Mouse (Mus musculus): ENCODE measurements at regions not wholly inside any gene's neighbourhood (a gene's known extent, or its start where the extent isn't known, plus 50 kb on each side); places are given as distances from the start of the nearest gene placed in this dataset.

DNA sequence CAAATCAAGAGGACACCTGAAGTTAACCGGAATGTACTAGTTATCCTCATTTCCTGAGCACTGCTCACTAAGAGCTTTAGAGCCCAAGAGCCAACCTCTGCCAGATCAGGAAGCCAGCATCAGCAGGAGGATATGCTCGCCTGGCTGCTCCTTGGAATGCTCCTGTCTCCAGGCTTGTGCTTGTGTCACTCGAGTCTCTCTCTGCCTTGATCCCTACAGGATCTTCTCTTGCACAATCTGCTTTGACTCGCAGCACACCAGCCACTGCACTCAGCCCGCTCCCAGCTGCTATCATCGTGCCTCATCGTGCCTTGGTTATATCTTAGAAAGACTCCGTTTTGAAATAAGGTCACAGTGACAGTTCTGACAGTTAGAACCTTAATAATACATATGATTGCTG is 113.4 kb upstream of the Nsun2 start:
- no peak for TF ChIP-seq CTCF (conservative IDR thresholded peaks at IDR 0.05)
- Histone ChIP-seq H3K4me3 (no peak overlapping the region), H3K27ac (no peak overlapping the region)
- DNase-seq (ENCODE audit: low spot score in 2 of 2) = no peak

GRCm38 (mm10) chr13:69421966-69422365 is 111.6 kb upstream of the Nsun2 start:
- Histone ChIP-seq H3K4me3 (no peak overlapping the region), H3K27ac (no peak overlapping the region)
- no peak for TF ChIP-seq CTCF (conservative IDR thresholded peaks at IDR 0.05)
- no peak for DNase-seq (ENCODE audit: low spot score in 2 of 2)

DNA sequence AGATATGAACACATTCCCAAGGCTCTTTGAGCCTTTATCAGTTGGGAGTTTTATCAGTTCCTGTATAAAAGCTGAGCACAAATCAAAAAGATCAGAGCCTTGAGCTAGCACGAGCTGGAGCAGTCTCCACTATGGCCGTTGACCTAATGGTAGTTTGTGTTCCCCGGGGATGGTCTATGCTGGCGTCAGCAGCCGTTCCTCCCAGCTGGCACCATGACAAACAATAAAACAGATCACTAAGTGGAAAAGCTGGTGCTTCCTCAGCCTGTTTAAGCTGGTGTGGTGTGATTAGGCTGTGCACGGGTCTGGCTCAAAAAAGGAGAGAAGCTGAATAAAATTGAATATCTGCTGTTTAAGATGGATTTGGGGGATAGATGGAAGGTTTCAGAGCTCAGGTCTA is 107.4 kb upstream of the Nsun2 start:
- DNase-seq (ENCODE audit: low spot score in 2 of 2) = no peak
- no peak overlapping the region for H3K4me3 ChIP-seq
- TF ChIP-seq CTCF (conservative IDR thresholded peaks at IDR 0.05) = no peak
- no peak overlapping the region for H3K27ac ChIP-seq

DNA sequence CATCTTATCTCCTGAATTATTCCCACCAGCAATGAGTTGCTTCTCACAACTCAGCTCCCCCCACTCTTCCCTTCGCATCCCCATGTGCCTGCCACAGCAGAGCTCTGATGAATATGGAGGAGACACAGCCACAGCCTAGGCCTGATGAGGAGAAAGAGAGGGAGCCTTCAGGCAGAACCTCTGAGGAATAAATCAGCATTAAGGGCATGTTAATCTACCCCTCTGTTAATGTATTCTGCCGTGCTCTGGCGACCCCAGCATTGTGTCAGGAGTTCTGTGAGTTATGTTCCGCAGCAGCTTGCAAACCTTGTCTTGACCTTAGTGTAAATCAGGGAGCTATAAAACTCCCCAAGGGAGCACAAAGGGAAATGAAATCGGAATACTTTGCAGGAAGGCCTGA is 104.0 kb upstream of the Nsun2 start:
- Histone ChIP-seq H3K4me3 (no peak overlapping the region), H3K27ac (no peak overlapping the region)
- no peak for TF ChIP-seq CTCF (conservative IDR thresholded peaks at IDR 0.05)
- DNase-seq (ENCODE audit: low spot score in 2 of 2) = no peak

DNA sequence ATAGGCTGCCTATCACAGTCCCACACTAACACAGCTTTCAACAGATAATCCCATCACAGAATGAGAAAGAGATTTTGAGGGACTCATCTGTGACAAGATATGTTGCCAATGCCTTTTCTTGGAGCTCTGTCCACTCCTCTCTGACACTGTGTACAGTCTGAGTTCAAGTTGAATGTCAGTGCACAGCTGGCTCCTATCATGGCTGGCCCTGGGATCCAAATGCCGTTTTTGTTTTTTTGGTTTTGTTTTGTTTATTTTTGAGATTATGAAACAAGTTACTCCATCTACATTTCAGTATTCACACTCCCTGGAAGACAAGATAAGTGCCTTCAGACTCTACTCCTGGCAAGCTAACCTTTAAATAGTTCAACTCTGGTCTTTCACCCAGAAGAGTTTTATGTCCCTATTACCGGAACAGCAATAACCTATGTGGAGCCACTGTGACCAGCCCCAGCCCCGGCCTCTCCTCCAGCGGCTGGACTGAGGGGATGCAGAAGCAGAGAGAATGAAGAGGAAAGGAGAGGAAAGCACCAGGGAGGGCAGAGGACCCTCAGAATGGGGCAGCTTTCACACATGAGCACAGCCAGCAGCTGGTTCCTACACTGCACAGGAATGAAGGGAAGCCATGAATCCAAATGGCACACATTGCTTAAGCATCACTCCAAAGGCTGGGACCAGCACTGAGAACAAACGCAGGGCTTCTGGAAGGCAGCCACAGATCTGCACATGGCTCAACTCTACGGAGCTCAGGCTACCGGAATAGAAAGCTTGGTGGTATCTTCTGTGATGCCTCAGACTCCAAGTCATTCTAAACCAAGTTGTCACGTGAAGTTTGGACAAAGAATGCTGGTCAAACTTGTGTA is 99.9 kb upstream of the Nsun2 start:
- no peak for TF ChIP-seq CTCF (conservative IDR thresholded peaks at IDR 0.05)
- no peak for DNase-seq (ENCODE audit: low spot score in 2 of 2)
- Histone ChIP-seq H3K4me3 (no peak overlapping the region), H3K27ac (no peak overlapping the region)

DNA sequence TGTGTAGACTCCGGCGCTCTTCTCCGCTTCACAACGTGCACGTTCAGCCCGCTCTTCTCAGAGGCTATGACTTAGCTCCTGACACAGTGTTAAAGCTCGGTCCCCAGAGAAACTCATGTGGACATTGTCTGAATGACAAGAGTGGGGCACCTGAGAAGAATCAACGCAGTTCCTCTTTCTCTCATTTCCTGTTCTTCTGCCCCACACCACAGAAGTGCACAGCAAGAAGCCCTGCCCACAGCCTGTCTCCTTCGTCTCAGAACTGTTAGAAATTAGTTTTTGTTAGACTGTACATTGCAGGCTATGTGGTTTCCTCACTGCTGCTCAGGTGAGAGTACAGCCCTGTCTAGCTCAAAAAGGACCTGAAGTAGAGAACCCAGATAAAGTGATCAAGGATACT is 94.1 kb upstream of the Nsun2 start:
- DNase-seq (ENCODE audit: low spot score in 2 of 2) = no peak
- TF ChIP-seq CTCF (conservative IDR thresholded peaks at IDR 0.05) = no peak
- Histone ChIP-seq H3K27ac (no peak overlapping the region), H3K4me3 (no peak overlapping the region)

DNA sequence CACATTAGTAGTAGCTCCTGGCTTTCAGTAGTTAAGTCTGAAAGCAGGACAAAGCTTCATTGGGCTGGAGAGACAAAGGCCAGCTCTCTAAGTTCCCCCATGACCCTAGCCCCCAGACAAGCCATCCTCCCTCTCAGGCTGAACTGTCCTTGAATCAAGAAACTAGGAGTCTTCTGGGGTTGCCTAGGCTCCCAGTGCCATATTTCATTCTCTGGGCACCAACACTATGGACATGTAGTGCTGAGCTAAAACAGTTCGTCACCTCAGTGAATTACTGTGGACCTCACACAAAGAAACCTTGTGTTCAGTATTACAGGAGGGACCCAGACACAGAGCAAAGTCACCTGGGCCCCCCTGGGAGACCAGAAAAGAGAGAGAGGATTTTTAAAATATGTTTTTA is 91.7 kb upstream of the Nsun2 start:
- DNase-seq (ENCODE audit: low spot score in 2 of 2) = no peak
- TF ChIP-seq CTCF (conservative IDR thresholded peaks at IDR 0.05) = no peak
- H3K4me3 ChIP-seq = no peak overlapping the region
- H3K27ac ChIP-seq = no peak overlapping the region

DNA sequence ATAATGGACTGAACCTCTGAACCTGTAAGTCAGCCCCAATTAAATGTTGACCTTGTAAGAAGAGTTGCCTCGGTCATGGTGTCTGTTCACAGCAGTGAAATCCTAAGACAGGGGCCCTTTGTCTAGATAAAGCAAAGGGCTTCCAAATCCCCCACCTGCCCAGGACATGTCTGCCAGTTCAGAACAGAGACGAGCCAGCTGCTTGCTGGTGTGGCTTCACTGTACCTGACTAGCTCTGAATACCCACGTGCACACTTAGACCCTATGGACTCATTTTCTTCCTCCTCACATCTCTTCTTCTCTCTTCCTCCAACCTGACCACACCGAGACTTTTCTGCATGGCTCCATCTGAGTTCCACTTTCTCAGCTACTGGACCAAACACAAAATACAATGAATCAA is 87.9 kb upstream of the Nsun2 start:
- TF ChIP-seq CTCF (conservative IDR thresholded peaks at IDR 0.05) = no peak
- no peak for DNase-seq (ENCODE audit: low spot score in 2 of 2)
- Histone ChIP-seq H3K4me3 (no peak overlapping the region), H3K27ac (no peak overlapping the region)

Small RNA genes in the stretch of these regions (microRNA-seq; reads per million reads assigned to microRNA genes)
- 0 reads per million in 2 experiments for gene Gm44375

Data from layer of hippocampus, adult 2 months (tissue).